Mouse (Mus musculus) midbrain, embryonic 16.5 days (tissue): Measurements from ENCODE around the gene Cxcr6. TPM values are rescaled to one million over a fixed set of nuclear protein-coding genes. Genes with fewer than 3 reads are reported as not detected.

Experiments used
- ATAC-seq: fragments of 200-750 bp; cut with Nextera tagmentation; 2 replicates; pipeline ENCODE4 v1.8.0; 2017; ENCODE audit warnings: moderate TSS enrichment
- H3K27ac ChIP-seq: fragments of 300-500 bp; sonication (generic); 2 replicates; pipeline ENCODE4 v1.5.1; 2014; ENCODE audit warnings: mild to moderate bottlenecking, low read length, mixed read lengths
- H3K27me3 ChIP-seq: fragments of 300-500 bp; sonication (generic); 2 replicates; pipeline ENCODE4 v1.6.1; 2014; ENCODE audit warnings: low read depth, low read length, mixed read lengths; ENCODE audit not compliant: control insufficient read depth, insufficient read depth
- H3K36me3 ChIP-seq: fragments of 300-500 bp; sonication (generic); 2 replicates; pipeline ENCODE4 v1.6.1; 2014; ENCODE audit warnings: mild to moderate bottlenecking, low read length, moderate library complexity, mixed read lengths; ENCODE audit not compliant: control insufficient read depth, insufficient read depth
- H3K4me1 ChIP-seq: fragments of 300-500 bp; sonication (generic); 2 replicates; pipeline ENCODE4 v1.6.1; 2014; ENCODE audit warnings: mild to moderate bottlenecking, low read length, mixed read lengths; ENCODE audit not compliant: control insufficient read depth, insufficient read depth
- H3K4me2 ChIP-seq: fragments of 300-500 bp; sonication (generic); 2 replicates; pipeline ENCODE4 v1.6.1; 2014; ENCODE audit warnings: mild to moderate bottlenecking, low read length, mixed read lengths
- H3K4me3 ChIP-seq: fragments of 300-500 bp; sonication (generic); 2 replicates; pipeline ENCODE4 v1.5.1; 2014; ENCODE audit warnings: low read depth, mild to moderate bottlenecking, low read length, moderate library complexity, mixed read lengths
- H3K9ac ChIP-seq: fragments of 300-500 bp; sonication (generic); 2 replicates; pipeline ENCODE4 v1.6.1; 2014; ENCODE audit warnings: low read depth, low read length, mixed read lengths
- H3K9me3 ChIP-seq: fragments of 300-500 bp; sonication (generic); replicated peaks from 2 replicates; pipeline ENCODE4 v1.6.1; 2014; ENCODE audit warnings: mild to moderate bottlenecking, low read length, mixed read lengths; ENCODE audit not compliant: control insufficient read depth, poor library complexity, severe bottlenecking
- WGBS: fragments of 180-500 bp; shearing (Covaris S2); extraction: QIAGEN DNeasy Blood & Tissue Kit; methylation state at CpG from one replicate; pipeline ENCODE4 v1.1.7; 2014; 5-methylcytosine and 5-hydroxymethylcytosine counted together
- polyA plus RNA-seq: library from polyadenylated mRNA; unstranded; fragments of >200 nt; fragmentation: Nextera tagmentation; extraction: Ambion mirVana; gene quantifications from 2 replicates; pipeline ENCODE4 v1.2.1, GENCODE M21; 2015

Cxcr6 gene
- 0.28 TPM in 1 of 2 replicates, not detected in the other for polyA plus RNA-seq

- Histone ChIP-seq H3K4me1 (no peaks in the 10 kb centered on the region), H3K27me3 (no peaks in the 10 kb centered on the region), H3K27ac (no peak within 1 kb of the TSS), H3K4me3 (no peak within 1 kb of the TSS), H3K9ac (no peak within 1 kb of the TSS), H3K36me3 (no peaks in the 10 kb centered on the region; the same call in 1 of the 2 replicates), H3K4me2 (no peak within 1 kb of the TSS), H3K9me3 (no peaks in the 10 kb centered on the region)
- no peak for ATAC-seq
- 90% methylated on average over 5 of the region's 5 CpGs for WGBS
These were observed at the start of gene Cxcr6 for GRCm38 (mm10) chr9:123806267-123806666. Gene Cxcr6, plus strand, starts transcription at chr9:123806475.

GRCm38 (mm10) chr9:123756752-123757151, 49.5 kb upstream of the Cxcr6 start:
- H3K27me3 ChIP-seq = no peaks in the 10 kb centered on the region
- WGBS = 96% methylated on average over 3 of the region's 3 CpGs
- ATAC-seq = no peak
- H3K36me3 ChIP-seq = no peaks in the 10 kb centered on the region
- no peak overlapping the region for H3K4me2 ChIP-seq
- H3K9me3 ChIP-seq = no peaks in the 10 kb centered on the region
- H3K9ac ChIP-seq = no peak overlapping the region
- no peak overlapping the region for H3K4me3 ChIP-seq
- H3K4me1 ChIP-seq = no peaks in the 10 kb centered on the region
- no peak overlapping the region for H3K27ac ChIP-seq

- H3K4me3 ChIP-seq = no peak overlapping the region
- ATAC-seq = no peak
- 66% methylated on average over 2 of the region's 2 CpGs for WGBS
These were observed 48.9 kb upstream of the Cxcr6 start for GRCm38 (mm10) chr9:123757326-123757725.

GRCm38 (mm10) chr9:123758156-123758555, 48.1 kb upstream of the Cxcr6 start:
- H3K27ac ChIP-seq = no peak overlapping the region
- no peak overlapping the region for H3K9ac ChIP-seq
- no peak for ATAC-seq
- no peak overlapping the region for H3K4me2 ChIP-seq
- H3K27me3 ChIP-seq = no peaks in the 10 kb centered on the region
- H3K4me1 ChIP-seq = no peaks in the 10 kb centered on the region
- H3K36me3 ChIP-seq = no peaks in the 10 kb centered on the region
- WGBS = 89% methylated on average over 1 of the region's 1 CpGs
- no peak overlapping the region for H3K4me3 ChIP-seq
- no peaks in the 10 kb centered on the region for H3K9me3 ChIP-seq

More at GRCm38 (mm10) chr9:123757326-123757725, 48.9 kb upstream of the Cxcr6 start:
- Histone ChIP-seq H3K4me1 (no peaks in the 10 kb centered on the region), H3K36me3 (no peaks in the 10 kb centered on the region), H3K9ac (no peak overlapping the region), H3K9me3 (no peaks in the 10 kb centered on the region), H3K27ac (no peak overlapping the region), H3K27me3 (no peaks in the 10 kb centered on the region), H3K4me2 (no peak overlapping the region)

GRCm38 (mm10) chr9:123758645-123759044, 47.6 kb upstream of the Cxcr6 start:
- H3K27ac ChIP-seq = no peak overlapping the region
- ATAC-seq = no peak
- H3K4me1 ChIP-seq = no peaks in the 10 kb centered on the region
- H3K4me2 ChIP-seq = no peak overlapping the region
- WGBS = 80% methylated on average over 4 of the region's 4 CpGs
- H3K9ac ChIP-seq = no peak overlapping the region
- H3K4me3 ChIP-seq = no peak overlapping the region
- no peaks in the 10 kb centered on the region for H3K27me3 ChIP-seq
- no peaks in the 10 kb centered on the region for H3K9me3 ChIP-seq
- no peaks in the 10 kb centered on the region for H3K36me3 ChIP-seq

GRCm38 (mm10) chr9:123760806-123761205, 45.5 kb upstream of the Cxcr6 start:
- Histone ChIP-seq H3K4me3 (no peak overlapping the region), H3K4me2 (no peak overlapping the region), H3K9me3 (no peaks in the 10 kb centered on the region), H3K9ac (no peak overlapping the region), H3K4me1 (no peaks in the 10 kb centered on the region), H3K27me3 (no peaks in the 10 kb centered on the region), H3K27ac (no peak overlapping the region), H3K36me3 (no peaks in the 10 kb centered on the region)
- whole genome bisulfite sequencing = 88% methylated on average over 3 of the region's 3 CpGs
- ATAC-seq = no peak

GRCm38 (mm10) chr9:123762886-123763285, 43.4 kb upstream of the Cxcr6 start:
- Histone ChIP-seq H3K4me3 (no peak overlapping the region), H3K4me1 (no peaks in the 10 kb centered on the region), H3K27me3 (no peaks in the 10 kb centered on the region), H3K4me2 (no peak overlapping the region), H3K9ac (no peak overlapping the region), H3K9me3 (no peaks in the 10 kb centered on the region), H3K27ac (no peak overlapping the region), H3K36me3 (no peaks in the 10 kb centered on the region)
- WGBS = 94% methylated on average over 4 of the region's 4 CpGs
- ATAC-seq = no peak

GRCm38 (mm10) chr9:123763771-123764170, 42.5 kb upstream of the Cxcr6 start:
- H3K9ac ChIP-seq = no peak overlapping the region
- H3K9me3 ChIP-seq = no peaks in the 10 kb centered on the region
- no peak overlapping the region for H3K27ac ChIP-seq
- H3K4me3 ChIP-seq = no peak overlapping the region
- H3K4me2 ChIP-seq = no peak overlapping the region
- H3K27me3 ChIP-seq = no peaks in the 10 kb centered on the region
- no peaks in the 10 kb centered on the region for H3K4me1 ChIP-seq
- ATAC-seq = no peak
- 85% methylated on average over 3 of the region's 3 CpGs for WGBS
- no peaks in the 10 kb centered on the region for H3K36me3 ChIP-seq

- WGBS = 88% methylated on average over 3 of the region's 3 CpGs
- H3K27me3 ChIP-seq = no peaks in the 10 kb centered on the region
- H3K9ac ChIP-seq = no peak overlapping the region
- H3K4me1 ChIP-seq = no peaks in the 10 kb centered on the region
- H3K27ac ChIP-seq = no peak overlapping the region
- H3K4me2 ChIP-seq = no peak overlapping the region
- H3K4me3 ChIP-seq = no peak overlapping the region
- H3K36me3 ChIP-seq = no peaks in the 10 kb centered on the region
- no peak for ATAC-seq
- H3K9me3 ChIP-seq = no peaks in the 10 kb centered on the region
These were observed 39.3 kb upstream of the Cxcr6 start for GRCm38 (mm10) chr9:123766996-123767395.
